Mouse (Mus musculus) colon, adult 2 months (tissue): ENCODE results near the gene Aurkc. TPM values are rescaled to one million over a fixed set of nuclear protein-coding genes. Genes with fewer than 3 reads are reported as not detected.

ENCODE experiments used
- polyA plus RNA-seq: library from polyadenylated mRNA; depleted of rRNA; stranded (reverse); fragments of >200 nt; gene quantifications from 2 replicates; pipeline ENCODE4 v1.2.3, GENCODE M21; 2012; rRNA removed

Gene Aurkc
- polyA plus RNA-seq, result not detected in 2 replicates

DNA sequence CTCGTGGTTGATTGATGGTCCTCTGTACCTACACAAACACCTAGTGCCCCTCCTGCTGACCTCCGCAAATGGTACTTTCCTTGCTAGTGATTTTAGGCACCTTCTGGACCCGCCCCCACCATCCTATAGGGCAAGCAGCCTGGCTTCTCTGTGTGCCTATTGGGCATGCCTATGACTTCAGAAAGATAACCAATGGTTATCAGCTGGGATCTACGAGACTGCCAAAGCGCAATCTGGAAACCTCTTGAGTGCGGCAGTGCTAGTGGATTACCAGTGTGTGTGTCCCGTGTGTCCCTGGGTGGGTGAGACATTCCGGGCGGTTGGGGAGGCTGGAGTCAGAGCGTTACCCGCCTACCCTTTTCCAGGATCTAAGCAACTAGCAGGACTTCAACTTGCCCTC is at the start of gene Aurkc:
Aurkc (plus strand) TSS at position 50 of the 400 bp plus-strand sequence.

Other genes with a start within 250 kb of the Aurkc start
- gene Zfp954, start 126.2 kb downstream of the Aurkc start, polyA plus RNA-seq, result 7.9 and 8.4 TPM in 2 replicates
- gene Zfp773, start 141.5 kb downstream of the Aurkc start, polyA plus RNA-seq, result 0.06 and 0.14 TPM in 2 replicates
- gene Zfp418, start 176.0 kb downstream of the Aurkc start, polyA plus RNA-seq, result 0.44 and 0.49 TPM in 2 replicates
- gene Zfp772, start 214.7 kb downstream of the Aurkc start, polyA plus RNA-seq, result 0.79 and 0.90 TPM in 2 replicates